Mouse (Mus musculus): ENCODE results near the gene C1galt1c1. TPM values are rescaled to one million over a fixed set of nuclear protein-coding genes. Genes with fewer than 3 reads are reported as not detected.
A peak's percentile ranks its signal among the peaks of the same experiment; 100 is the strongest.

Gene C1galt1c1
- polyA plus RNA-seq (2014; fragmentation: Nextera tagmentation; extraction: Ambion mirVana) = 25.6 and 29.3 TPM in 2 replicates

- WGBS = 25% methylated on average over 37 of the region's 43 CpGs
Observed at GRCm38 (mm10) chrX:38634801-38635637, at the start of gene C1galt1c1. Gene C1galt1c1, minus strand, starts transcription at chrX:38635087.

GRCm38 (mm10) chrX:38681972-38682371 lies 47.1 kb upstream of the C1galt1c1 start:
- 46% methylated on average over 2 of the region's 2 CpGs for WGBS
- H3K27ac ChIP-seq (replicated peaks in 1 of 2; ENCODE audit: control insufficient read depth in 1 of 2, insufficient read depth in 1 of 2, low read depth in 2 of 2, low read length in 2 of 2) = no peak overlapping the region
- no peaks in the 10 kb centered on the region for H3K27me3 ChIP-seq (ENCODE audit: control insufficient read depth, insufficient read depth, low read length)
- H3K9ac ChIP-seq (ENCODE audit: low read length) = no peak overlapping the region
- no peaks in the 10 kb centered on the region for H3K9me3 ChIP-seq (ENCODE audit: control insufficient read depth, low read length)
- H3K4me2 ChIP-seq (ENCODE audit: low read length) = no peak overlapping the region
- H3K36me3 ChIP-seq (ENCODE audit: control insufficient read depth, insufficient read depth, low read length) = no peaks in the 10 kb centered on the region
- no peak for ATAC-seq (ENCODE audit: insufficient number of reproducible peaks, insufficient read depth, low FRiP score, low read depth)
- no peaks in the 10 kb centered on the region for H3K4me1 ChIP-seq (ENCODE audit: control insufficient read depth in 2 of 2, insufficient read depth in 2 of 2, low read length in 2 of 2)
- H3K4me3 ChIP-seq (ENCODE audit: control insufficient read depth in 1 of 2, insufficient read depth in 1 of 2, low read depth in 1 of 2, low read length in 2 of 2) = no peak overlapping the region

More at GRCm38 (mm10) chrX:38634801-38635637, at the start of gene C1galt1c1:
- Histone ChIP-seq H3K27me3 (ENCODE audit: control insufficient read depth, insufficient read depth, low read length) (no peaks in the 10 kb centered on the region), H3K4me1 (ENCODE audit: control insufficient read depth in 2 of 2, insufficient read depth in 2 of 2, low read length in 2 of 2) (no peaks in the 10 kb centered on the region), H3K27ac (replicated peaks in 1 of 2; ENCODE audit: control insufficient read depth in 1 of 2, insufficient read depth in 1 of 2, low read depth in 2 of 2, low read length in 2 of 2) (peak within 1 kb of the TSS; percentile 88 to 97), H3K9ac (ENCODE audit: low read length) (peak within 1 kb of the TSS; percentile 72), H3K36me3 (ENCODE audit: control insufficient read depth, insufficient read depth, low read length) (no peaks in the 10 kb centered on the region), H3K4me2 (ENCODE audit: low read length) (peak within 1 kb of the TSS; percentile 61), H3K9me3 (ENCODE audit: control insufficient read depth, low read length) (no peaks in the 10 kb centered on the region), H3K4me3 (ENCODE audit: control insufficient read depth in 1 of 2, insufficient read depth in 1 of 2, low read depth in 1 of 2, low read length in 2 of 2) (peak within 1 kb of the TSS; percentile 54 to 90)
- ATAC-seq (ENCODE audit: insufficient number of reproducible peaks, insufficient read depth, low FRiP score, low read depth) = peak; percentile 99

GRCm38 (mm10) chrX:38669111-38669903 lies 34.4 kb upstream of the C1galt1c1 start:
- Histone ChIP-seq H3K27me3 (ENCODE audit: control insufficient read depth, insufficient read depth, low read length) (no peaks in the 10 kb centered on the region), H3K9ac (ENCODE audit: low read length) (no peak overlapping the region)
- 44% methylated on average over 6 of the region's 6 CpGs for WGBS

GRCm38 (mm10) chrX:38656206-38656883 lies 21.5 kb upstream of the C1galt1c1 start:
- no peak overlapping the region for H3K9ac ChIP-seq (ENCODE audit: low read length)
- no peak overlapping the region for H3K27ac ChIP-seq (replicated peaks in 1 of 2; ENCODE audit: control insufficient read depth in 1 of 2, insufficient read depth in 1 of 2, low read depth in 2 of 2, low read length in 2 of 2)
- no peak overlapping the region for H3K4me2 ChIP-seq (ENCODE audit: low read length)
- H3K36me3 ChIP-seq (ENCODE audit: control insufficient read depth, insufficient read depth, low read length) = no peaks in the 10 kb centered on the region
- H3K9me3 ChIP-seq (ENCODE audit: control insufficient read depth, low read length) = peaks cover 6% of the 10 kb centered on the region; the same call in 1 of the 2 replicates
- WGBS = 63% methylated on average over 4 of the region's 4 CpGs
- H3K4me3 ChIP-seq (ENCODE audit: control insufficient read depth in 1 of 2, insufficient read depth in 1 of 2, low read depth in 1 of 2, low read length in 2 of 2) = no peak overlapping the region
- no peaks in the 10 kb centered on the region for H3K27me3 ChIP-seq (ENCODE audit: control insufficient read depth, insufficient read depth, low read length)
- H3K4me1 ChIP-seq (ENCODE audit: control insufficient read depth in 2 of 2, insufficient read depth in 2 of 2, low read length in 2 of 2) = no peaks in the 10 kb centered on the region
- no peak for ATAC-seq (ENCODE audit: insufficient number of reproducible peaks, insufficient read depth, low FRiP score, low read depth)

More at GRCm38 (mm10) chrX:38669111-38669903, 34.4 kb upstream of the C1galt1c1 start:
- Histone ChIP-seq H3K36me3 (ENCODE audit: control insufficient read depth, insufficient read depth, low read length) (no peaks in the 10 kb centered on the region), H3K4me3 (ENCODE audit: control insufficient read depth in 1 of 2, insufficient read depth in 1 of 2, low read depth in 1 of 2, low read length in 2 of 2) (no peak overlapping the region), H3K9me3 (ENCODE audit: control insufficient read depth, low read length) (no peaks in the 10 kb centered on the region), H3K27ac (replicated peaks in 1 of 2; ENCODE audit: control insufficient read depth in 1 of 2, insufficient read depth in 1 of 2, low read depth in 2 of 2, low read length in 2 of 2) (no peak overlapping the region), H3K4me1 (ENCODE audit: control insufficient read depth in 2 of 2, insufficient read depth in 2 of 2, low read length in 2 of 2) (no peaks in the 10 kb centered on the region), H3K4me2 (ENCODE audit: low read length) (no peak overlapping the region)
- no peak for ATAC-seq (ENCODE audit: insufficient number of reproducible peaks, insufficient read depth, low FRiP score, low read depth)

- Histone ChIP-seq H3K27ac (replicated peaks in 1 of 2; ENCODE audit: control insufficient read depth in 1 of 2, insufficient read depth in 1 of 2, low read depth in 2 of 2, low read length in 2 of 2) (no peak overlapping the region), H3K36me3 (ENCODE audit: control insufficient read depth, insufficient read depth, low read length) (no peaks in the 10 kb centered on the region), H3K4me1 (ENCODE audit: control insufficient read depth in 2 of 2, insufficient read depth in 2 of 2, low read length in 2 of 2) (no peaks in the 10 kb centered on the region), H3K27me3 (ENCODE audit: control insufficient read depth, insufficient read depth, low read length) (no peaks in the 10 kb centered on the region), H3K4me3 (ENCODE audit: control insufficient read depth in 1 of 2, insufficient read depth in 1 of 2, low read depth in 1 of 2, low read length in 2 of 2) (no peak overlapping the region), H3K4me2 (ENCODE audit: low read length) (no peak overlapping the region), H3K9ac (ENCODE audit: low read length) (no peak overlapping the region), H3K9me3 (ENCODE audit: control insufficient read depth, low read length) (peaks cover 6% of the 10 kb centered on the region; the same call in 1 of the 2 replicates)
- ATAC-seq (ENCODE audit: insufficient number of reproducible peaks, insufficient read depth, low FRiP score, low read depth) = no peak
- WGBS = 84% methylated on average over 5 of the region's 5 CpGs
Observed at GRCm38 (mm10) chrX:38654681-38655080, 19.8 kb upstream of the C1galt1c1 start.

- ATAC-seq (ENCODE audit: insufficient number of reproducible peaks, insufficient read depth, low FRiP score, low read depth) = no peak
- Histone ChIP-seq H3K4me1 (ENCODE audit: control insufficient read depth in 2 of 2, insufficient read depth in 2 of 2, low read length in 2 of 2) (no peaks in the 10 kb centered on the region), H3K9me3 (ENCODE audit: control insufficient read depth, low read length) (peaks cover 6% of the 10 kb centered on the region; the same call in 1 of the 2 replicates), H3K4me2 (ENCODE audit: low read length) (no peak overlapping the region), H3K9ac (ENCODE audit: low read length) (no peak overlapping the region), H3K27me3 (ENCODE audit: control insufficient read depth, insufficient read depth, low read length) (no peaks in the 10 kb centered on the region), H3K27ac (replicated peaks in 1 of 2; ENCODE audit: control insufficient read depth in 1 of 2, insufficient read depth in 1 of 2, low read depth in 2 of 2, low read length in 2 of 2) (no peak overlapping the region), H3K36me3 (ENCODE audit: control insufficient read depth, insufficient read depth, low read length) (no peaks in the 10 kb centered on the region), H3K4me3 (ENCODE audit: control insufficient read depth in 1 of 2, insufficient read depth in 1 of 2, low read depth in 1 of 2, low read length in 2 of 2) (no peak overlapping the region)
- WGBS = 79% methylated on average over 1 of the region's 1 CpGs
Observed at GRCm38 (mm10) chrX:38653181-38653580, 18.3 kb upstream of the C1galt1c1 start.

- Histone ChIP-seq H3K4me1 (ENCODE audit: control insufficient read depth in 2 of 2, insufficient read depth in 2 of 2, low read length in 2 of 2) (no peaks in the 10 kb centered on the region), H3K36me3 (ENCODE audit: control insufficient read depth, insufficient read depth, low read length) (no peaks in the 10 kb centered on the region), H3K4me2 (ENCODE audit: low read length) (no peak overlapping the region), H3K27me3 (ENCODE audit: control insufficient read depth, insufficient read depth, low read length) (no peaks in the 10 kb centered on the region), H3K4me3 (ENCODE audit: control insufficient read depth in 1 of 2, insufficient read depth in 1 of 2, low read depth in 1 of 2, low read length in 2 of 2) (no peak overlapping the region), H3K9ac (ENCODE audit: low read length) (no peak overlapping the region), H3K27ac (replicated peaks in 1 of 2; ENCODE audit: control insufficient read depth in 1 of 2, insufficient read depth in 1 of 2, low read depth in 2 of 2, low read length in 2 of 2) (no peak overlapping the region), H3K9me3 (ENCODE audit: control insufficient read depth, low read length) (peaks cover 6% of the 10 kb centered on the region; the same call in 1 of the 2 replicates)
- 46% methylated on average over 5 of the region's 7 CpGs for WGBS
- ATAC-seq (ENCODE audit: insufficient number of reproducible peaks, insufficient read depth, low FRiP score, low read depth) = no peak
Observed at GRCm38 (mm10) chrX:38651167-38651566, 16.3 kb upstream of the C1galt1c1 start.

Data from heart, embryonic 14.5 days (tissue).